21 mouse cellular contexts compared by ENCODE assay signal in genomic region chr8:96289519-96289918, GRCm38 (mm10).
"Had no signal": no experiment of that assay in that cellular context is flagged by ENCODE, and none has a peak within 500 bp of the region (broad histone marks: within the 10 kb centered on the region; RNA-seq: fewer than 3 reads in every experiment).

No protein-coding gene starts in this region.

- H3K9ac ChIP-seq: limb, embryonic 13.5 days; liver, embryonic 12.5 days; liver, embryonic 15.5 days; lung, embryonic 15.5 days; midbrain, embryonic 13.5 days had no signal

- H3K4me2 ChIP-seq: limb, embryonic 13.5 days; liver, embryonic 12.5 days; liver, embryonic 15.5 days; lung, embryonic 15.5 days; midbrain, embryonic 13.5 days had no signal

- ATAC-seq: liver, embryonic 12.5 days; midbrain, embryonic 13.5 days had no signal

- H3K27ac ChIP-seq: left cerebral cortex, adult 2 months; limb, embryonic 10.5 days; limb, embryonic 13.5 days; liver, embryonic 12.5 days; liver, embryonic 15.5 days; lung, embryonic 15.5 days; midbrain, embryonic 10.5 days; midbrain, embryonic 13.5 days had no signal

- H3K36me3 ChIP-seq: limb, embryonic 10.5 days; limb, embryonic 13.5 days; liver, embryonic 12.5 days; liver, embryonic 15.5 days; lung, embryonic 15.5 days; midbrain, embryonic 10.5 days; midbrain, embryonic 13.5 days had no signal

- DNase-seq: kidney, adult 11 months; kidney, adult 8-10 months; kidney, postnatal 14 days; kidney, postnatal 4 days; layer of hippocampus, adult 9-11 months; layer of hippocampus, postnatal 36 days; liver; lung, adult 18-20 months; lung, postnatal 10 days; lung, postnatal 36 days; thymus, adult 18-20 months; thymus, postnatal 36 days had no signal

- H3K27me3 ChIP-seq: limb, embryonic 13.5 days; liver, embryonic 12.5 days; liver, embryonic 15.5 days; lung, embryonic 15.5 days; megakaryocyte, embryonic 14.5 days; midbrain, embryonic 13.5 days had no signal

- H3K9me3 ChIP-seq: limb, embryonic 10.5 days; limb, embryonic 13.5 days; liver, embryonic 12.5 days; liver, embryonic 15.5 days; lung, embryonic 15.5 days; midbrain, embryonic 10.5 days; midbrain, embryonic 13.5 days had no signal

- H3K4me1 ChIP-seq: limb, embryonic 13.5 days; liver, embryonic 12.5 days; liver, embryonic 15.5 days; lung, embryonic 15.5 days; megakaryocyte, embryonic 14.5 days had no signal

- H3K4me3 ChIP-seq: left cerebral cortex, adult 2 months; limb, embryonic 10.5 days; limb, embryonic 13.5 days; liver, embryonic 12.5 days; liver, embryonic 15.5 days; lung, embryonic 15.5 days; megakaryocyte, embryonic 14.5 days; midbrain, embryonic 10.5 days; midbrain, embryonic 13.5 days had no signal
